Mouse (Mus musculus) erythroblast, embryonic 14.5 days (primary cell): ENCODE data around the gene Rasal3. TPM values are rescaled to one million over a fixed set of nuclear protein-coding genes. Genes with fewer than 3 reads are reported as not detected.

Experiments used
- H3K27me3 ChIP-seq: 2 replicates; pipeline ENCODE4 v1.6.1; 2012; ENCODE audit warnings: inconsistent platforms; ENCODE audit not compliant: control insufficient read depth
- H3K36me3 ChIP-seq: 2 replicates; pipeline ENCODE4 v1.6.1; 2012; ENCODE audit warnings: mild to moderate bottlenecking, inconsistent platforms; ENCODE audit not compliant: control insufficient read depth
- H3K4me1 ChIP-seq: 2 replicates; pipeline ENCODE4 v1.6.1; 2012; ENCODE audit warnings: inconsistent platforms; ENCODE audit not compliant: control insufficient read depth
- H3K4me3 ChIP-seq: replicated peaks from 2 replicates; pipeline ENCODE3; 2012; ENCODE audit warnings: moderate library complexity, mild to moderate bottlenecking, inconsistent platforms
- H3K9me3 ChIP-seq: 2 replicates; pipeline ENCODE4 v1.6.1; 2012; ENCODE audit warnings: low read length, inconsistent platforms, mixed read lengths; ENCODE audit not compliant: control insufficient read depth
- GATA1 ChIP-seq: IDR thresholded peaks from 2 replicates; pipeline ENCODE4 v1.6.1; 2012; ENCODE audit warnings: low read length, inconsistent platforms, mixed read lengths
- TAL1 ChIP-seq: IDR thresholded peaks from 3 replicates; pipeline ENCODE4 v1.6.1; 2012; ENCODE audit warnings: low read length, inconsistent platforms, mixed read lengths
- polyA plus RNA-seq: library from polyadenylated mRNA; stranded (reverse); fragments of >175 nt; gene quantifications from 2 replicates; pipeline ENCODE4 v1.2.3, GENCODE M21; 2012

Rasal3 gene
- 0.17 and 0.24 TPM in 2 replicates for polyA plus RNA-seq

DNA sequence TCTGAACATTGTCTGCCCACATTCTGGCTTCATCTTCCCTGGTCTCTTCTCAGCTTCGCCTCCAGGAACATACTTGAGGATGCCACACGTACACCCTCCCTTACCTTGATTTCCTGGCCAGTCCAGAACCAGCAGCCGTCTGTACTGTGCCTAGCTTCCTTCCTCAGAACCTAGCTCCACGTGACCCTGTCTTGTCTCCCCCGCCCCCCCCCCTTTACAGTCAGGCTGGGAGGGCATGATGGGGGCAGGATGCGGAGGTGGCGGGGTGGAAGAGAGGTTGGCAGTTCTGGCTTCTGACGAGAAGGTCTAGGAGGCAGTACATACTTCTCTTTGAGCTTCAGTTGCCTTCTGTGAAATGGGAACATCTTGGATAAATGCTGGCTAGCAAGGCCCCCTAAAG, at the start of gene Rasal3:
Rasal3 (minus strand) TSS at position 167 of the 400 bp plus-strand sequence.
- Histone ChIP-seq H3K27me3 (no peaks in the 10 kb centered on the region), H3K4me1 (peaks cover 19% of the 10 kb centered on the region), H3K36me3 (no peaks in the 10 kb centered on the region), H3K9me3 (no peaks in the 10 kb centered on the region), H3K4me3 (peak within 1 kb of the TSS; percentile 54)
- TF ChIP-seq GATA1: no peak
- no peak for TF ChIP-seq TAL1

- TF ChIP-seq GATA1 (no peak), TAL1 (no peak)
- peaks cover 14% of the 10 kb centered on the region for H3K9me3 ChIP-seq
- H3K27me3 ChIP-seq: peaks cover 19% of the 10 kb centered on the region
- H3K4me1 ChIP-seq: peaks cover 43% of the 10 kb centered on the region
- peak within 1 kb of the TSS; percentile 39 for H3K4me3 ChIP-seq
- H3K36me3 ChIP-seq: no peaks in the 10 kb centered on the region
These were observed 49.1 kb upstream of the Rasal3 start, which contains the start of gene Cyp4f39 for GRCm38 (mm10) chr17:32452482-32452881. Cyp4f39 (plus strand) TSS chr17:32452723.

- no peaks in the 10 kb centered on the region for H3K36me3 ChIP-seq
- H3K4me3 ChIP-seq: no peak overlapping the region
- peaks cover 34% of the 10 kb centered on the region for H3K4me1 ChIP-seq
- TF ChIP-seq TAL1 (no peak), GATA1 (no peak)
- H3K9me3 ChIP-seq: peaks cover 9% of the 10 kb centered on the region
- H3K27me3 ChIP-seq: peaks cover 15% of the 10 kb centered on the region
These were observed 47.6 kb upstream of the Rasal3 start for GRCm38 (mm10) chr17:32450844-32451537.

- Histone ChIP-seq H3K4me3 (no peak overlapping the region), H3K36me3 (no peaks in the 10 kb centered on the region), H3K4me1 (peaks cover 21% of the 10 kb centered on the region), H3K27me3 (peaks cover 15% of the 10 kb centered on the region), H3K9me3 (peaks cover 9% of the 10 kb centered on the region)
- TF ChIP-seq GATA1 (no peak), TAL1 (no peak)
These were observed 45.7 kb upstream of the Rasal3 start for GRCm38 (mm10) chr17:32449042-32449441.

DNA sequence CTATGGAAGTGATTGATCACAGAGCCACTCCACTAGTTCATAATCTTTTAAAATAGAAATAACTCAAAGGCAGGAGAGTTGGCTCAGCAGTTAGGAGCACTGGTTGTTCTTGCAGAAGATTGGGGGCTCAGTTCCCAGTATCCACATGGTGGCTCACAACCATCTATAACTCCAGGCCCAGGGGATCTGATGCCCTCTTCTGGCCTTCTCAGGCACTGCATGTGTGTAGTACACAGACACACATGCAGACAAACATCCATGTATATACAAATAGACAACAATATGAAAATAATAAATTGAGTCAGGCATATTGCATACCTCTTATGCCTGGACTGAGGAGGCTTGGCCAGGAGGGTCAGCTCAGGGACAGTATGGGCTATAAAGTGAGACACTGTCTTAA, 43.8 kb upstream of the Rasal3 start:
- Histone ChIP-seq H3K9me3 (peaks cover 9% of the 10 kb centered on the region), H3K4me1 (peaks cover 2% of the 10 kb centered on the region), H3K4me3 (no peak overlapping the region), H3K36me3 (no peaks in the 10 kb centered on the region), H3K27me3 (peaks cover 3% of the 10 kb centered on the region)
- no peak for TF ChIP-seq TAL1
- TF ChIP-seq GATA1: no peak

DNA sequence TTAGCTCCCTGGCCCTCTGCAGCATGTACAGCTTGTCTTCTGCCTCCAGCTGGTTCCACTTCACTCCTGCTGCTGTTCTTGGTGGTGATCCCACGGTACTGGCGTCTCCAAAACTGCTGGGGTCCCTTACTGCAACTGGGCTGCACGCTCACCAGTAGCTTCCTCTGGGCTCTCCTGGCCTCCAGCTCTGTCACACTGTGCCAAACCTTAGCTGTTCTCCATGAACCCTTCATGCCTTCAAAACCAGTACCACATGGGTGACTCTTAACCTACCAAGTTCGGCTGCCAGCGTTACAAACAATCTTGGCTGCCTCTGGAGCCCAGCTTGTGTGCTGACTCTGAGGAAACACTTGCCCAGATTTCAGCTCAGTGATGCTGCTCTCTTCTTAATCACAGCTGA, 41.6 kb upstream of the Rasal3 start:
- H3K27me3 ChIP-seq: peaks cover 5% of the 10 kb centered on the region; the same call in 1 of the 2 replicates
- H3K9me3 ChIP-seq: peaks cover 9% of the 10 kb centered on the region
- H3K4me3 ChIP-seq: no peak overlapping the region
- H3K36me3 ChIP-seq: no peaks in the 10 kb centered on the region
- no peaks in the 10 kb centered on the region for H3K4me1 ChIP-seq
- TF ChIP-seq GATA1 (no peak), TAL1 (no peak)

DNA sequence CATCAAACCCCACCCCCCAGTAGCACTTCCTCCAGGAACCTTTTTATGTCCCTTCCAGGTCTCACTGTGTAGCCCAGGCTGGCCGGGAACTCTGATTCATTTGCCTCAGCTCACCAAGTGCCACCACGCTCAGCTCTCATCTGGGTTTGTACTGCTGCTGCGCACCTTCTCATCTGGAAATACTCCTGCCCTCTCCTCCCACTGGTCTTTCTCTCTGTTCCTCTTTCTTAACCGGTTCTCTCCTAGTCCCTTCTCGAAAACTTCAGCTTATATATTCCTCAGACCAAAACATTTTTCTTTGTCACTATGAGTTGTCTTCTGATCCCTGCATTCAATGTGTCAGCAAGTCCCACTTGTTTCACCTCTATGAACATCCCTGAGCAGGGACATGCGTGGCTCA, 39.9 kb upstream of the Rasal3 start:
- H3K9me3 ChIP-seq: peaks cover 2% of the 10 kb centered on the region; the same call in 1 of the 2 replicates
- no peak overlapping the region for H3K4me3 ChIP-seq
- no peaks in the 10 kb centered on the region for H3K4me1 ChIP-seq
- H3K27me3 ChIP-seq: peaks cover 7% of the 10 kb centered on the region; the same call in 1 of the 2 replicates
- H3K36me3 ChIP-seq: no peaks in the 10 kb centered on the region
- no peak for TF ChIP-seq GATA1
- TF ChIP-seq TAL1: no peak

- Histone ChIP-seq H3K4me1 (no peaks in the 10 kb centered on the region), H3K9me3 (no peaks in the 10 kb centered on the region), H3K27me3 (peaks cover 4% of the 10 kb centered on the region; the same call in 1 of the 2 replicates), H3K36me3 (no peaks in the 10 kb centered on the region), H3K4me3 (no peak overlapping the region)
- TF ChIP-seq TAL1 (no peak), GATA1 (no peak)
These were observed 33.7 kb upstream of the Rasal3 start for GRCm38 (mm10) chr17:32437106-32437505.

DNA sequence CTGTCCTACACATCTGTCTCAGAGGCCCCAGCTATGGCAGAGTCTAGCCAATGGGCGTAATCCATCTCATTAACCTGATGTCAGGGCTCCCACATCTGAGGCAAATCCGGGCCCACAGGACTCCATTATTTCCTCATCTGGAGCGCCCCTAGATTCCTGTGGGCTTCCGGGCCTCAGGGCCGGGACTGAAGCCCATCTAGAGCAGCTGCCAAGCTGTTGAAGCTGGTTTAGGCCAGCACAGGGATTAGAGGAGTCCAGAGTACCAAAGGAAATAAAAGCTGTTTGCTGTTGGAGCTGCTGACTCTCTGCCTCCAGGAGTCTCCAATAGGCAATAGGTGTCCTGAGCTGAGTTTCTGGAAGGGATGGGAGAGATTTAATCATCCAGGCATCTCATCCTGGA, 31.8 kb upstream of the Rasal3 start:
- H3K4me1 ChIP-seq: no peaks in the 10 kb centered on the region
- no peak for TF ChIP-seq TAL1
- TF ChIP-seq GATA1: no peak
- H3K36me3 ChIP-seq: no peaks in the 10 kb centered on the region
- no peaks in the 10 kb centered on the region for H3K9me3 ChIP-seq
- no peak overlapping the region for H3K4me3 ChIP-seq
- H3K27me3 ChIP-seq: 0 out of 2 replicates have a peak, but pooled peaks cover 2% of the 10 kb centered on the region
